Mouse (Mus musculus): Measurements from ENCODE around the gene Rnf181. TPM values are rescaled to one million over a fixed set of nuclear protein-coding genes. Genes with fewer than 3 reads are reported as not detected.

The Rnf181 gene
- total RNA-seq, 2 experiments from 2014 or later, result 69.4 to 71.1 TPM

- DNase-seq (ENCODE audit: low spot score in 2 of 2), result no peak
Measured at GRCm38 (mm10) chr6:72385258-72385657, 18.5 kb upstream of the Rnf181 start.

GRCm38 (mm10) chr6:72383952-72384351 is 17.2 kb upstream of the Rnf181 start:
- DNase-seq (ENCODE audit: low spot score in 2 of 2), result no peak

- DNase-seq (ENCODE audit: low spot score in 2 of 2), result no peak
Measured at GRCm38 (mm10) chr6:72383142-72383820, 16.5 kb upstream of the Rnf181 start.

- no peak for DNase-seq (ENCODE audit: low spot score in 2 of 2)
Measured at GRCm38 (mm10) chr6:72382494-72382893, 15.7 kb upstream of the Rnf181 start.

- DNase-seq (ENCODE audit: low spot score in 2 of 2), result peak in 1 of 2 experiments; percentile 68
Measured at GRCm38 (mm10) chr6:72380131-72380770, 13.5 kb upstream of the Rnf181 start, which contains the start of gene Vamp5. TSS of gene Vamp5 (minus strand) at chr6:72380468.

GRCm38 (mm10) chr6:72379377-72380130 is 12.8 kb upstream of the Rnf181 start:
- DNase-seq (ENCODE audit: low spot score in 2 of 2), result no peak

GRCm38 (mm10) chr6:72378510-72379234 is 11.9 kb upstream of the Rnf181 start:
- no peak for DNase-seq (ENCODE audit: low spot score in 2 of 2)

- DNase-seq (ENCODE audit: low spot score in 2 of 2), result no peak
Measured at GRCm38 (mm10) chr6:72374820-72375563, 8.2 kb upstream of the Rnf181 start.

- no peak for DNase-seq (ENCODE audit: low spot score in 2 of 2)
Measured at GRCm38 (mm10) chr6:72374206-72374605, 7.5 kb upstream of the Rnf181 start.

GRCm38 (mm10) chr6:72373184-72373583 is 6.4 kb upstream of the Rnf181 start:
- DNase-seq (ENCODE audit: low spot score in 2 of 2), result no peak

GRCm38 (mm10) chr6:72371571-72371970 is 4.8 kb upstream of the Rnf181 start:
- no peak for DNase-seq (ENCODE audit: low spot score in 2 of 2)

- peak in 1 of 2 experiments; percentile 40 for DNase-seq (ENCODE audit: low spot score in 2 of 2)
Measured at GRCm38 (mm10) chr6:72371147-72371546, 4.4 kb upstream of the Rnf181 start.

GRCm38 (mm10) chr6:72370091-72370490 is 3.3 kb upstream of the Rnf181 start:
- no peak for DNase-seq (ENCODE audit: low spot score in 2 of 2)

- DNase-seq (ENCODE audit: low spot score in 2 of 2), result no peak
Measured at GRCm38 (mm10) chr6:72369557-72369956, 2.8 kb upstream of the Rnf181 start.

- no peak for DNase-seq (ENCODE audit: low spot score in 2 of 2)
Measured at GRCm38 (mm10) chr6:72367460-72367974, 761 bp upstream of the Rnf181 start.

- DNase-seq (ENCODE audit: low spot score in 2 of 2), result no peak
Measured at GRCm38 (mm10) chr6:72366304-72366703, 452 bp downstream of the Rnf181 start.

- DNase-seq (ENCODE audit: low spot score in 2 of 2), result no peak
Measured at GRCm38 (mm10) chr6:72364985-72365384, 1.8 kb downstream of the Rnf181 start.

- no peak for DNase-seq (ENCODE audit: low spot score in 2 of 2)
Measured at GRCm38 (mm10) chr6:72364009-72364408, 2.7 kb downstream of the Rnf181 start.

- peak; percentile 93 to 94 for DNase-seq (ENCODE audit: low spot score in 2 of 2)
Measured at GRCm38 (mm10) chr6:72362132-72363028, 4.4 kb downstream of the Rnf181 start.

Measured in layer of hippocampus, postnatal 10 days (tissue).